ENCODE assay signal across 11 mouse cellular contexts in the genomic region with DNA sequence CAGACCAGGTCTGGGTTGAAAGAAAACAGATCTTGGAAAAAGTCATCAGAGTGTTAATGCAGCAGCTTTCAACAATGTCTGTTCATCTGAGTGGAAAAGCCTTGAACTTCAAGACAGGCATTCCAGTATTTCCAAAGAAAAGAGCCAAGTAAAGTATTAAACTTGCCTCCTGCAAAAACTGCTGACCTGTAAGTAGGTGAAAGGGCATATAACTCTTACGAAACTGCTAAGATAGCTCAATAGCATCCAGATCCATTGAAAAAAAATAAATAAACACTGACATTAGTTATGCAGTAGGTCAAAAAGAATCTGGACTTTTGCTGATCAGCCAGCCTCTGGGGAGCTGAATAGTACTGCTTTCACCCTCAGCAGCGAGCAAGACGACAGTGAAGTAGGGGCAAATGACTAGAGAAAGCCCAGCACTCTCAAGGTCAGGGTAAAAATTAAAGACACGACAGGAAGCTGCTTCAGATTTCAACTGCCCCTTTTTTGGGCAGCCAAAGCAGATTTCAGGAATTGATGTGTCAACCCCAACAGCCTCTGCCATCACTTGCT. TPM values are rescaled to one million over a fixed set of nuclear protein-coding genes. Genes with fewer than 3 reads are reported as not detected.
A peak's percentile ranks its signal among the peaks of the same experiment; 100 is the strongest.
DNase-seq lines count a peak whose midpoint lies in the region; ATAC-seq lines count a peak whose summit lies in the region.
"Had no signal": no experiment of that assay in that cellular context is flagged by ENCODE, and none has a peak within 500 bp of the region (broad histone marks: within the 10 kb centered on the region; RNA-seq: fewer than 3 reads in every experiment).

No protein-coding gene starts in this region.

- no peak for ATAC-seq in intestine, embryonic 14.5 days (replicated peaks; ENCODE audit: low FRiP score, low TSS enrichment, low read depth)
- ATAC-seq in intestine, embryonic 15.5 days: no peak
- ATAC-seq in embryonic facial prominence, embryonic 14.5 days (ENCODE audit: low read depth): no peak

- no peak overlapping the region for H3K4me3 ChIP-seq in intestine, embryonic 14.5 days (ENCODE audit: low read depth, low read length)
- no peak overlapping the region for H3K4me3 ChIP-seq in intestine, embryonic 15.5 days (replicated peaks)
- no peak overlapping the region for H3K4me3 ChIP-seq in embryonic facial prominence, embryonic 14.5 days (ENCODE audit: low read depth, low read length)
- H3K4me3 ChIP-seq: hindbrain, embryonic 15.5 days had no signal

- no peaks in the 10 kb centered on the region for H3K27me3 ChIP-seq in intestine, embryonic 14.5 days (replicated peaks; ENCODE audit: control insufficient read depth, insufficient read depth, low read length)
- no peaks in the 10 kb centered on the region for H3K27me3 ChIP-seq in intestine, embryonic 15.5 days (replicated peaks)
- no peaks in the 10 kb centered on the region for H3K27me3 ChIP-seq in embryonic facial prominence, embryonic 14.5 days (replicated peaks; ENCODE audit: control insufficient read depth, insufficient read depth, low read length)
- H3K27me3 ChIP-seq: hindbrain, embryonic 15.5 days had no signal

- WGBS in intestine, embryonic 14.5 days: 23% methylated on average over 4 of the region's 4 CpGs
- 38% methylated on average over 4 of the region's 4 CpGs for WGBS in intestine, embryonic 15.5 days
- 50% methylated on average over 4 of the region's 4 CpGs for WGBS in embryonic facial prominence, embryonic 14.5 days

- no peak for DNase-seq in intestine, embryonic 14.5 days (ENCODE audit: low spot score)
- peak; percentile 10 for DNase-seq in Muller cell, postnatal 12 days (ENCODE audit: inconsistent ontology term)
- no peak for DNase-seq in embryonic facial prominence, embryonic 14.5 days (ENCODE audit: low spot score)
- DNase-seq in kidney, postnatal 10 days: peak; percentile 42
- no peak for DNase-seq in right cerebral cortex, adult 18-20 months
- no peak for DNase-seq in adrenal gland, adult 2 months
- DNase-seq: adrenal gland, adult 8-10 months; cerebellum, adult 9-11 months; thymus, adult 2 months had no signal

- H3K4me2 ChIP-seq in intestine, embryonic 14.5 days (ENCODE audit: low read length): peak overlapping the region; percentile 14
- no peak overlapping the region for H3K4me2 ChIP-seq in intestine, embryonic 15.5 days (replicated peaks)
- 0 out of 2 replicates have a peak overlapping the region, but pooled peaks have one; percentile 0 for H3K4me2 ChIP-seq in embryonic facial prominence, embryonic 14.5 days (ENCODE audit: low read depth, low read length)

- peaks cover 26% of the 10 kb centered on the region for H3K4me1 ChIP-seq in intestine, embryonic 14.5 days (replicated peaks; ENCODE audit: control insufficient read depth, insufficient read depth, low read length)
- H3K4me1 ChIP-seq in intestine, embryonic 15.5 days (replicated peaks): peaks cover 22% of the 10 kb centered on the region
- peaks cover 11% of the 10 kb centered on the region; the same call in 1 of the 2 replicates for H3K4me1 ChIP-seq in embryonic facial prominence, embryonic 14.5 days (ENCODE audit: control insufficient read depth, insufficient read depth, low read length)

- H3K27ac ChIP-seq in intestine, embryonic 14.5 days (ENCODE audit: low read depth): no peak overlapping the region
- no peak overlapping the region for H3K27ac ChIP-seq in intestine, embryonic 15.5 days
- no peak overlapping the region for H3K27ac ChIP-seq in embryonic facial prominence, embryonic 14.5 days (replicated peaks; ENCODE audit: low read depth, low read length)
- H3K27ac ChIP-seq: hindbrain, embryonic 15.5 days had no signal

- H3K9me3 ChIP-seq in intestine, embryonic 14.5 days (ENCODE audit: control insufficient read depth, low read length): no peaks in the 10 kb centered on the region
- H3K9me3 ChIP-seq in intestine, embryonic 15.5 days: no peaks in the 10 kb centered on the region
- no peaks in the 10 kb centered on the region for H3K9me3 ChIP-seq in embryonic facial prominence, embryonic 14.5 days (ENCODE audit: control insufficient read depth, low read length)
- H3K9me3 ChIP-seq: hindbrain, embryonic 15.5 days had no signal

- no peak overlapping the region for H3K9ac ChIP-seq in intestine, embryonic 14.5 days (ENCODE audit: low read length)
- no peak overlapping the region for H3K9ac ChIP-seq in intestine, embryonic 15.5 days
- no peak overlapping the region for H3K9ac ChIP-seq in embryonic facial prominence, embryonic 14.5 days (ENCODE audit: low read depth, low read length)
- H3K9ac ChIP-seq: hindbrain, embryonic 15.5 days had no signal

- no peaks in the 10 kb centered on the region; the same call in 1 of the 2 replicates for H3K36me3 ChIP-seq in intestine, embryonic 14.5 days (ENCODE audit: control insufficient read depth, insufficient read depth, low read length)
- no peaks in the 10 kb centered on the region for H3K36me3 ChIP-seq in intestine, embryonic 15.5 days
- H3K36me3 ChIP-seq in embryonic facial prominence, embryonic 14.5 days (ENCODE audit: control insufficient read depth, insufficient read depth, low read length): 0 out of 2 replicates have a peak, but pooled peaks cover 3% of the 10 kb centered on the region

RNA-seq across cellular contexts. Expression of gene Slc22a5, which starts 2.3 kb away (rescaled TPM):
- 9.4 and 11.8 TPM in 2 replicates for polyA plus RNA-seq in intestine, embryonic 14.5 days (2014; fragmentation: Nextera tagmentation; extraction: Ambion mirVana)
- 10.5 and 10.9 TPM in 2 replicates for polyA plus RNA-seq in intestine, embryonic 15.5 days (2015; fragmentation: Nextera tagmentation; extraction: Ambion mirVana)
- polyA plus RNA-seq in embryonic facial prominence, embryonic 14.5 days (2014; fragmentation: Nextera tagmentation; extraction: Ambion mirVana): 9.0 and 10.2 TPM in 2 replicates
- 10 to 100 TPM; 38.8 to 41.9 TPM for total RNA-seq in adrenal gland, adult 2 months (2021)
- 39.3 TPM in 2 replicates for polyA plus RNA-seq in adrenal gland, adult 2 months (2012; rRNA removed)

RNA-seq across cellular contexts. Expression of gene Gm12216, which starts 30.1 kb away (rescaled TPM):
- polyA plus RNA-seq in intestine, embryonic 14.5 days (2014; fragmentation: Nextera tagmentation; extraction: Ambion mirVana): 1.4 and 1.9 TPM in 2 replicates
- polyA plus RNA-seq in intestine, embryonic 15.5 days (2015; fragmentation: Nextera tagmentation; extraction: Ambion mirVana): 1.2 and 1.7 TPM in 2 replicates
- polyA plus RNA-seq in embryonic facial prominence, embryonic 14.5 days (2014; fragmentation: Nextera tagmentation; extraction: Ambion mirVana): 0.47 and 0.63 TPM in 2 replicates
- 10 to 100 TPM in 1 of 2 experiments, 1 to 10 TPM in 1; 8.4 to 10.8 TPM for total RNA-seq in adrenal gland, adult 2 months (2021)
- 8.4 and 9.6 TPM in 2 replicates for polyA plus RNA-seq in adrenal gland, adult 2 months (2012; rRNA removed)

Comparison
In these comparisons a context has a peak if more than half of its experiments do, and no peak if none do; other contexts are left out.
1. DNase-seq: peak in Muller cell, postnatal 12 days (single experiment) and kidney, postnatal 10 days (single experiment); none in intestine, embryonic 14.5 days (single experiment), embryonic facial prominence, embryonic 14.5 days (single experiment), right cerebral cortex, adult 18-20 months (single experiment) and adrenal gland, adult 2 months (single experiment).